Mouse (Mus musculus) gastrocnemius, postnatal 25 days (tissue): ENCODE results near the gene Pgpep1l. TPM values are rescaled to one million over a fixed set of nuclear protein-coding genes. Genes with fewer than 3 reads are reported as not detected.
A peak's percentile ranks its signal among the peaks of the same experiment; 100 is the strongest.
"Not testable (repeated sequence)": the region's sequence is repeated elsewhere in the genome, so short reads cannot be mapped to it uniquely, and the experiment has no call there.

ENCODE experiments used
- DNase-seq: peaks from one replicate; pipeline ENCODE4 v3.0.0; 2022
- total RNA-seq, 2 experiments: library from RNA; stranded (reverse); gene quantifications; 1 replicate in 1 of 2; 2 replicates in 1 of 2; pipeline ENCODE4 v1.2.3; 2021

The Pgpep1l gene
- total RNA-seq, 2 experiments from 2014 or later: 4.4 to 5.0 TPM

- DNase-seq: not testable (repeated sequence)
These were observed 19.1 kb upstream of the Pgpep1l start for GRCm38 (mm10) chr7:68283133-68283520.

GRCm38 (mm10) chr7:68282304-68283132 is 18.5 kb upstream of the Pgpep1l start:
- no peak for DNase-seq

DNA sequence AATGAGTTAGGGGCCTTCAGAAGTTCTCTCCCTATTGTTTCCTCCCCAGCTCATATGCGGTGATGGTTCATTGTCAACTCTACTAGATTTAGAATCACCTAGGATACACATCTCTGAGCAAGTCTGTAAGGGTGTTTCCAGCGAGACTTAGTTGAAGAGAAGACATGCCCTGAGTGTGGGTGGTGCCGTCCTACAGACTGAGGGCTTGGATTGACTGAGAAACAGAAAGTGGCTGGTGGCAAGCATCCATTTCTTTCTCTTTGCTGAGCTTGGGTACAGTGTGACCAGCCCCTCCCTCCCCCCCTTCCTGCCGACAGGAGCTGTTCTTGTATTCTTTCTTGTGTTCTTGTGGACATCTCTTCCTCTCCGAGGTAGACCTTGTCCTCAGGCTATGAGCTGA is 17.3 kb upstream of the Pgpep1l start:
- no peak for DNase-seq

GRCm38 (mm10) chr7:68280352-68280869 is 16.4 kb upstream of the Pgpep1l start:
- no peak for DNase-seq

DNA sequence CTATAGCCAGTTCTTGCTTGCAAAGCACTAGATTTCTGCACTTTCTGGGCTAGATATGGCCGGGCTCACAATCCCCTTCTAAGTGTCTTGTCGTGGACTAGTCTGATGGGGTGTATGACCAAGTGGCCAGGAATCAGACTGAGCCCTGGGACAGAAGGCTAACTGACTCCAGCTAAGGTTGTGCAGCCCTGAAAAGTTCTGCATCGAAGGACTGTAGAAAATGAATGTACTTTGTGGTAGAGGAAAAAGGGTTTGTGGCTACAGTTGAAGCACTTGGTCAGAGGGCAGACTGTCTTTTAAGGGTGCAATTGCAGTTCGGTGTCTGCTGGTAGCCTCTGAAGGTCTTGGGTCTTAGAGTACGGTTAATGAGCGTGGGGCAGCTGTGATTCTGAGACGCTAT is 15.4 kb upstream of the Pgpep1l start:
- DNase-seq: no peak

DNA sequence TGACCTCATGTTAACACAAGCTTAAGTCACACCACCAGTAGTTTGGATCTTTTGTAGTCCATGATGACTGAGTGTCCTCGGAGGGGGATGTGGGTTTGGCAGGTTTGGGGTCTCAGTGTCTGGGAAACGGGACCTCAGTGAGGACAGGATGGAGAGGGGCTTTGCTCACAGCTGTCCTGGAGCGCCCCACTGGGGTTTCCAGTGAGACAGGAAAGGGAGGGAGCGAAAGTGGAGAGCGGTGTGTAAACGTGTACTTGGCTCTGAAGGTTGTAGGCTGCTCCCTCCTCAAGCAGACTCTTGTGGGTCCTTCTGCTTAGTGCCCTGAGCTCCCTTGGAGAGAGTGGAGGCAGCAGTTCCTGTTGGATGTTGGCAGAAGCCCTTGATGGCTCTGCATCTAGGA is 14.9 kb upstream of the Pgpep1l start:
- DNase-seq: no peak

- DNase-seq: no peak
These were observed 14.4 kb upstream of the Pgpep1l start for GRCm38 (mm10) chr7:68278385-68278784.

- DNase-seq: no peak
These were observed 13.9 kb upstream of the Pgpep1l start for GRCm38 (mm10) chr7:68277897-68278270.

GRCm38 (mm10) chr7:68277054-68277896 is 13.2 kb upstream of the Pgpep1l start:
- DNase-seq: peak; percentile 43

- DNase-seq: no peak
These were observed 12.1 kb upstream of the Pgpep1l start for GRCm38 (mm10) chr7:68275838-68276731.

DNA sequence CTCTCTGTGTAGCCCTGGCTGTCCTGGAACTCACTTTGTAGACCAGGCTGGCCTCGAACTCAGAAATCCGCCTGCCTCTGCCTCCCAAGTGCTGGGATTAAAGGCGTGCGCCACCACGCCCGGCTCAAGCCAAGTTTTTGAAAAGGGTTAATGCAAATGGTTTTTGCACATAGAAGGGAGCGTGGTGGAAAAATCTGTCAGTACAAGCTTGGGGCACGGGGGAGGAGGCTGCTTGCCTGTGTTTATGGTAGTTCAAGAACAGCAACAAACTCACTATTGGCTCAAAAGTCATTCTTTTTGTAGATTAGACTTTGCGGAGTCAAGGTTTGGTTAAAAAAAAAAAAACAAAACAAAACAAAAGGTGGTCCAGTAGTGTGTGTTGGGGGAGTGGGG is 11.4 kb upstream of the Pgpep1l start:
- not testable (repeated sequence) for DNase-seq

DNA sequence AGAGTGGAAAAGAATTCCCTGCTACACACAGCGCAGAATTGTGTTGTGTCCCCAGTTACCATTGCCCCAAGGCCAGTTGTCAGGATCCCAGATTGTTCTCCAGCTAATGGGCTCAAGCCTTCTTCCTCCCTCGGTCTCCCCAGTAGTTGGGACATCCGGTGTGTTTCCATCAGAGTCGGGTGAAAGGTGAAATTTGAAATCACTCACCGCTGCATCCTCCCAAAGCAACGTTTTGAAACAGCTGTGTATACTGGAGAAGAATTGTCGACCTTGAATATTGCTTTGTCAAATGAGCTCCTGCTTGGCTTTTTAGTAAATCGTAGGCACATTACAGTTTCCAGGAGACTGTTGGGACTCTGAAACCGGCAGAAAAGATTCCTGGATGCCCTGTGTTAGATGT is 10.9 kb upstream of the Pgpep1l start:
- DNase-seq: no peak

DNA sequence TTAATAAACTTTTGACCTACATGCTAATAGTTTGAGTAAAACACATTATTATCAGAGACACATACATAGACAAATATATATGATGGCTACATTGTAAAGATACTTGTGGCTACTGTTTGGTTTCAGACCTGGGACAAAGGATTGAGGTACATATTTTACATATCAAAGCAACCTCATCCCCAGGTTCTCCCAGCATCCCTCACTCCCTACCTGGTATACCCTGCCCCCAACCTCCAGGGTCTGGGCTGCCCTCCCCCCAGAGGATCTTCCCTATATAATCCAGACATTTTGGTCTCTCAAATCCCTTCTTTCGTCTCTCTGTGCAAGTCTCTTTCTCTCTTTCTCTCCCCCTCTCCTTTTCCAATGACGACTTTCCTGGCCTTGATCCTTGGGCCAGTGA is 10.2 kb upstream of the Pgpep1l start:
- DNase-seq: no peak

DNA sequence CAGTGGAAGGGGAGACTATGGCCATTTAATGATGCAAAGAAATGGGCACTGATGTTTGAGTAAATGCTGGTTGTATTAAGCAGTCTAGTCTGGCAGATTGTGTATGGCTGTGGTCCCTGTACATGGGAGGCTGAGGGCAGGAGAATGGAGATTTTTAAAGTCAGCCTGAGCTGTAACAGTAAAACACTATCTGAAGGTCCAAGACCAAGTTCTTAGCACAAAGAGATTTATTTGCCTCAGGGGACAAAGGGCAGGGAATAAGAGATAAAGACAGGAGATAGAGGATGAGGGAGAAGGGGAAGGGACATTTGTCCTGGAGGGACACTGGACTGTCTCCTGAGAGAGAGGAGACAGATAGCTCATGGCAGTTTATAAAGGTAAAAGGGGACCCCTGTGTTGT is 9.5 kb upstream of the Pgpep1l start, which contains the start of gene Fam169b:
TSS of gene Fam169b (plus strand) at position 325 of the 400 bp plus-strand sequence.
- no peak for DNase-seq

DNA sequence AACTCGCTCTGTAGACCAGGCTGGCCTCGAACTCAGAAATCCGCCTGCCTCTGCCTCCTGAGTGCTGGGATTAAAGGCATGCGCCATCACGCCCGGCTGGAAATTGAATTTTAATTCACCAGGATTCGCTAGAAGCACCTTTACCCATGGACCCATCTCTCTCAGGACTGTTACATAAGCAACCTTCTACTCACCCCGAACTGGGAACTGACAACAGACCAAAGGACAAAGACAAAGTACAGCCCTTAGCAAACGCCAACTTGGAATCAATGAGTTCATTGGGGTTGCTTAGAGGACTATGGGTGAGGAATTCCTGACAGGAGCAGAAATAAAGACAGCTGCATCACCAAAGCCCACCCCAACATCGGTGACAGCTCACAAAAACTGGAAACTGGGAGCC is 8.6 kb upstream of the Pgpep1l start:
- DNase-seq: no peak

DNA sequence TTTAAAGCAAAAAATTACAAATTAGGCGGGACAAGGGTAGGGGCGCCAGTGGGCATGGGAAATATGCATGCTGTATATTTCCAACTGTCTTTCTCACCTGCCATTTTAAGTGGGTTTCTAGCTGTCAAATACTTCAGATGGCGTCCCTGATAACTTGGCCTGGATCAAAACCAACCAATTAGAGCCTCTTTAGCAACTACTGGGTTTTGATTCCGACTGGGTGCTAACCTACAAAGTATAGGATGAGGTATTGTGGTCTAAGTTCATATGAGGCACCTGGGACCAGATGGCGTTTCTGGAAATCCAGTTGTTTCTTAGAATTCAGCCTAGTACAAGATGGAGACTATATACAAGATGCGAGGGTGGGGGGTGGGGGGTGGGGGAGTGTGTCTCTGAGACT is 7.8 kb upstream of the Pgpep1l start:
- no peak for DNase-seq

- no peak for DNase-seq
These were observed 6.5 kb upstream of the Pgpep1l start for GRCm38 (mm10) chr7:68270551-68270950.

- DNase-seq: no peak
These were observed 2.7 kb upstream of the Pgpep1l start for GRCm38 (mm10) chr7:68266691-68267090.

DNA sequence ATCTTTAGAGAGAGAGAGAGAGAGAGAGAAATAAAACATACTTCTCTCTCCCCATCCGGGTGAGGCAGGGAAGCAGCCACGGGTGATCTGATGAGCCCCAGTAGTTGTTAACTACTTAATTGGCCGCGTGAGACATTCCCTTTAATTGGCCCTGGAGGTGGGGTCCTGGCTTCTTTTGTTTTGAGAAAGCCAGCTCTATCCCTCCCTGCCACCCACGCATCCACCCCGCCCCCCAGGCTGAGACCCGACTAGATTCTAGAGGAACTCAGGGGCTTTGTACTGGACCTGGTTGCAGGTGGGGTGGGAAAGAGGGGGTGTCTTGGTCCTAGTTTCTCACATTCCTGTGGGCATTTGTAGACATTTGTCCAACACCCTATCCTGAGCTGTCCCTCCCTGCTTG is 1.4 kb upstream of the Pgpep1l start:
- DNase-seq: no peak

DNA sequence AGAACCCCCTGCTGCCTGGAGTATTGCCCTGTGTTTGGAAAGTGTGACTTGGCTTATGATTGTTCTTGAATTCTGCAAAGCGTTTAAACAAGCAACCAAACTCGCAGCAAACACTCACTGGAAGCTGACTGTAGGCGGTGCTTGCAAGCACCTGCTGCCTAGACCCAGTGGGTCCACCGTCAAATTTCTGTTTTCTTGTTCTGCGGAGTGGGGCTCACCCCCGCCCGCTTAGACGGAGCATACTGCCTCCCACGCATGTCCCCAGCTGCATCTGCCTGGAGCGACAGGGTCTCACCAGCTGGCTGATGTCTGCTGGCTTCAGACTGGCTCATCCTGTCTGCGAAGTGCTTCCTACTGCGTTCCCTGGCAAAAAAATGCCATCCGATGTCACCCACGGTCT is 498 bp upstream of the Pgpep1l start:
- peak; percentile 64 for DNase-seq

DNA sequence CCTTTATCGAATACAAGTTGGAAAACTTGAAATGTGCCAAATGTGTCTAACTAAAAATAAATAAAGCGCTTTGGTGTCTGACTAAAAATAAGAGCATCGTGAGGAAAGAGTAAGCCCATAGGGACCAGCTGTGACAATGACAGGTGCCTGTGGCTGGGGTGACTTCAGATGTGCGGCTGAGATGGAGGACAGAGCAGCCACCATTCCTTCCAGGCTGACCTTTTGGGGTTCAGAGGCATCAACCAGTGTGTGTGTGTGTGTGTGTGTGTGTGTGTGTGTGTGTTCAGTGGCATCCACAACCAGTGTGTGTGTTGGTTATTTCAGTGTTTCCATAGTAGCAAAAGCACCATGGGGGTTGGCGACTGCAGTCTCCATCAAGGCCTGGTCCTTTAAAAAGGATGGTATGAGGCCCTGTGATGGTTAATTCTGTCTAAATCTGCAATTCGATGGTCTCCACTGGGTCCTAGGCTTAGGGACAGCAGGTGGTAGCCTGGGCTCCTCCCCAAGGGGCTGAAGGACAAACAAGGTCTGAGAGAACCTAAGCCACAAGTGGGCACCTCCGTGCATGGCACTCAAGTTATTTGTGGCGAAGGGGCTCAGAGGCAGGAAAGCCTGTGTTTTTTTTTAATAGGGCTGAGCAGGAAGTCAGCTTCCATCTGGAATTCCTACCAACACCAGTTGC is 546 bp downstream of the Pgpep1l start:
- no peak for DNase-seq
